ENCODE assay signal across 8 mouse cellular contexts in the genomic region with DNA sequence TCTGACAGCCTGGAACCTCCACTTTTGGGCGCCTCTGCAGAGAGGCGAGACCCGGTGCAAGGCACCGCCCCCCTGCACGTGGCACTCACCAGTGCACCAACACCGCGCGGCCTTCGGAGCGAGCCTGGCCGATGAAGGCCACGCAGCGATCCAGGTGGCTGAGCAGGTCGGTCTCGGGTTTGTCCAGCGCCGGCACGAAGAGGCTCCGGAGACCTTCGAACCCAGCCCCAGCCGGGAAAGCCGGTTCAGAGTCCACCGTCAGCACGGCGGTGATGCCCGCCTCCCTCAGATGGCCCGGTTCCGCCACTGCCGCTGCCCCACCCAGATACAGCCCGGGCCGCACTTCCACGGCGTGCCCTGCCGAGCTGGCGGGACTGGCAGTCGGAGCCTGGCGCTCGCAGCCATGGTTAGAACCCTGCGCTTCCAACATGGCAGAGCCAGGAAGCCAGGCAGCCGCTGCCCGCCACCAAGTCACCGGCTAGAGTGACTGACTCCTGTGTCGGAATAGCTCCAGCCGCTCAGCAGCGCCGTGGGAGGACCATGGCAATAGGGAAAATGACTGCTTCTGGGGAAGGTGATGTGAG. TPM values are rescaled to one million over a fixed set of nuclear protein-coding genes. Genes with fewer than 3 reads are reported as not detected.
DNase-seq lines count a peak whose midpoint lies in the region; ATAC-seq and TF ChIP-seq lines count a peak whose summit lies in the region.

Gene Gm26620, plus strand, starts transcription at position 88 of the 584 bp plus-strand sequence.
Gene Dusp12, minus strand, starts transcription at position 563 of the 584 bp plus-strand sequence.

- under 1% methylated on average over 46 of the region's 46 CpGs for WGBS in heart, embryonic 11.5 days (ENCODE audit: insufficient replicate concordance)
- WGBS in kidney, embryonic 16.5 days: under 1% methylated on average over 46 of the region's 46 CpGs
- 1% methylated on average over 46 of the region's 46 CpGs for WGBS in liver, adult 2 months

- peak; percentile 95 for DNase-seq in CD4-positive, CD25-positive, alpha-beta regulatory T cell, adult 2 months (ENCODE audit: low read depth, low spot score)
- DNase-seq in brain, embryonic 18.5 days (ENCODE audit: low read depth, low spot score): peak; percentile 85
- DNase-seq in liver, adult 2 months (ENCODE audit: extremely low read depth, low read depth, low spot score): peak; percentile 91
- DNase-seq in spleen, postnatal 36 days (ENCODE audit: low spot score in 2 of 2): peak; percentile 81 to 83

- H3K9ac ChIP-seq in heart, embryonic 11.5 days (ENCODE audit: low read depth, low read length): peak within 1 kb of the TSS; percentile 91
- peak within 1 kb of the TSS; percentile 91 for H3K9ac ChIP-seq in kidney, embryonic 16.5 days (replicated peaks; ENCODE audit: low read length)
- H3K9ac ChIP-seq in liver, adult 2 months (ENCODE audit: low read depth, low read length): peak within 1 kb of the TSS; percentile 89

- peak; percentile 51 for TF ChIP-seq POLR2A in liver, adult 2 months (IDR thresholded peaks at IDR 0.05; ENCODE audit: extremely low read depth, insufficient read depth, low read length)

- H3K79me2 ChIP-seq in liver, adult 2 months (ENCODE audit: control insufficient read depth, insufficient read depth, low read length): no peaks in the 10 kb centered on the region; the same call in 1 of the 2 replicates

- H3K4me2 ChIP-seq in heart, embryonic 11.5 days: peak within 1 kb of the TSS; percentile 90
- H3K4me2 ChIP-seq in kidney, embryonic 16.5 days (replicated peaks; ENCODE audit: low read depth, low read length): peak within 1 kb of the TSS; percentile 94

- H3K9me3 ChIP-seq in heart, embryonic 11.5 days (replicated peaks; ENCODE audit: control insufficient read depth, low read length): no peaks in the 10 kb centered on the region
- H3K9me3 ChIP-seq in kidney, embryonic 16.5 days (ENCODE audit: low read length): no peaks in the 10 kb centered on the region

- ATAC-seq in erythroid progenitor cell, adult 5-6 weeks (replicated peaks; ENCODE audit: low FRiP score, poor library complexity, severe bottlenecking): peak; percentile 87
- ATAC-seq in heart, embryonic 11.5 days (replicated peaks; ENCODE audit: insufficient number of reproducible peaks, low FRiP score, low TSS enrichment): peak; percentile 83
- peak; percentile 96 for ATAC-seq in kidney, embryonic 16.5 days (ENCODE audit: low FRiP score, low TSS enrichment)
- ATAC-seq in monocyte, adult 5-6 weeks (replicated peaks; ENCODE audit: insufficient number of reproducible peaks, low FRiP score, low TSS enrichment, poor library complexity, severe bottlenecking): peak; percentile 98

- H3K27ac ChIP-seq in heart, embryonic 11.5 days (ENCODE audit: low read depth, low read length): peak within 1 kb of the TSS; percentile 71
- H3K27ac ChIP-seq in kidney, embryonic 16.5 days (ENCODE audit: low read length): peak within 1 kb of the TSS; percentile 90
- H3K27ac ChIP-seq in liver, adult 2 months (replicated peaks; ENCODE audit: insufficient read depth, low read depth, low read length): peak within 1 kb of the TSS; percentile 77

- 0 out of 2 replicates have a peak, but pooled peaks cover 3% of the 10 kb centered on the region for H3K36me3 ChIP-seq in heart, embryonic 11.5 days (ENCODE audit: control insufficient read depth, insufficient read depth, low read length)
- peaks cover 18% of the 10 kb centered on the region; the same call in 1 of the 2 replicates for H3K36me3 ChIP-seq in kidney, embryonic 16.5 days (ENCODE audit: insufficient read depth, low read length)
- no peaks in the 10 kb centered on the region for H3K36me3 ChIP-seq in liver, adult 2 months (ENCODE audit: control insufficient read depth, insufficient read depth, low read length)

- peak within 1 kb of the TSS; percentile 92 for H3K4me3 ChIP-seq in heart, embryonic 11.5 days (ENCODE audit: low read depth, low read length)
- peak within 1 kb of the TSS; percentile 87 for H3K4me3 ChIP-seq in kidney, embryonic 16.5 days (ENCODE audit: low read length)
- H3K4me3 ChIP-seq in liver, adult 2 months (ENCODE audit: insufficient read depth, low read depth, low read length): peak within 1 kb of the TSS; percentile 80

- TF ChIP-seq CTCF in liver, adult 2 months (IDR thresholded peaks at IDR 0.05; ENCODE audit: low read depth, low read length): peak; percentile 81

- H3K27me3 ChIP-seq in heart, embryonic 11.5 days (ENCODE audit: control insufficient read depth, insufficient read depth, low read length): no peaks in the 10 kb centered on the region
- H3K27me3 ChIP-seq in kidney, embryonic 16.5 days (ENCODE audit: insufficient read depth, low read length): no peaks in the 10 kb centered on the region
- no peaks in the 10 kb centered on the region for H3K27me3 ChIP-seq in liver, adult 2 months (ENCODE audit: control insufficient read depth, insufficient read depth, low read length)

- H3K4me1 ChIP-seq in heart, embryonic 11.5 days (ENCODE audit: control insufficient read depth, insufficient read depth, low read length): peaks cover 4% of the 10 kb centered on the region; the same call in 1 of the 2 replicates
- H3K4me1 ChIP-seq in kidney, embryonic 16.5 days (ENCODE audit: insufficient read depth, low read length): peaks cover 8% of the 10 kb centered on the region; the same call in 1 of the 2 replicates
- peaks cover 8% of the 10 kb centered on the region for H3K4me1 ChIP-seq in liver, adult 2 months (ENCODE audit: control insufficient read depth, insufficient read depth, low read length)

RNA-seq across cellular contexts. Expression of gene Gm26620, which starts in this region (rescaled TPM):
- not detected in 2 replicates for total RNA-seq in erythroid progenitor cell, adult 5-6 weeks (2015; ENCODE audit: low replicate concordance)
- total RNA-seq in erythroid progenitor cell, adult 5-6 weeks (2017; ENCODE audit: low replicate concordance): not detected in 2 replicates
- polyA plus RNA-seq in heart, embryonic 11.5 days (2014; fragmentation: Nextera tagmentation; extraction: Ambion mirVana): 0.38 and 0.66 TPM in 2 replicates
- 0.58 and 0.64 TPM in 2 replicates for polyA plus RNA-seq in kidney, embryonic 16.5 days (2015; fragmentation: Nextera tagmentation; extraction: Ambion mirVana)
- 0.67 and 0.74 TPM in 2 replicates for total RNA-seq in liver, adult 2 months (2014; rRNA removed)
- 0.59 and 1.1 TPM in 2 replicates for polyA plus RNA-seq in liver, adult 2 months (2012; rRNA removed)
- total RNA-seq in monocyte, adult 5-6 weeks (2017): 0.97 TPM in 1 of 3 replicates, not detected in the others

RNA-seq across cellular contexts. Expression of gene Dusp12, which starts in this region (rescaled TPM):
- total RNA-seq in erythroid progenitor cell, adult 5-6 weeks (2015; ENCODE audit: low replicate concordance): 2.2 and 5.4 TPM in 2 replicates
- total RNA-seq in erythroid progenitor cell, adult 5-6 weeks (2017; ENCODE audit: low replicate concordance): not detected in 2 replicates
- 25.6 and 28.0 TPM in 2 replicates for polyA plus RNA-seq in heart, embryonic 11.5 days (2014; fragmentation: Nextera tagmentation; extraction: Ambion mirVana)
- polyA plus RNA-seq in kidney, embryonic 16.5 days (2015; fragmentation: Nextera tagmentation; extraction: Ambion mirVana): 39.5 and 40.5 TPM in 2 replicates
- 30.4 and 36.2 TPM in 2 replicates for total RNA-seq in liver, adult 2 months (2014; rRNA removed)
- polyA plus RNA-seq in liver, adult 2 months (2012; rRNA removed): 12.7 and 17.2 TPM in 2 replicates
- total RNA-seq in monocyte, adult 5-6 weeks (2017): 7.0 to 16.2 TPM (median 9.7 TPM) in 3 replicates

Comparison
In these comparisons a context has a peak if more than half of its experiments do, and no peak if none do; other contexts are left out.
1. Peak in every context shown above with its lines: DNase-seq, ATAC-seq, H3K4me3 ChIP-seq and H3K27ac ChIP-seq.